Mouse (Mus musculus) adrenal gland, adult 18-20 months (tissue): ENCODE results near the gene Prm2. TPM values are rescaled to one million over a fixed set of nuclear protein-coding genes. Genes with fewer than 3 reads are reported as not detected.

Experiments
- DNase-seq, 2 experiments: peaks; one replicate each; pipeline ENCODE4 v3.0.0; 2021 to 2022; ENCODE audit warnings: low spot score in 2 of 2
- total RNA-seq, 2 experiments: library from RNA; stranded (reverse); gene quantifications; 1 replicate in 1 of 2; 2 replicates in 1 of 2; pipeline ENCODE4 v1.2.3; 2021

The Prm2 gene
- total RNA-seq, 2 experiments from 2014 or later, result not detected

DNA sequence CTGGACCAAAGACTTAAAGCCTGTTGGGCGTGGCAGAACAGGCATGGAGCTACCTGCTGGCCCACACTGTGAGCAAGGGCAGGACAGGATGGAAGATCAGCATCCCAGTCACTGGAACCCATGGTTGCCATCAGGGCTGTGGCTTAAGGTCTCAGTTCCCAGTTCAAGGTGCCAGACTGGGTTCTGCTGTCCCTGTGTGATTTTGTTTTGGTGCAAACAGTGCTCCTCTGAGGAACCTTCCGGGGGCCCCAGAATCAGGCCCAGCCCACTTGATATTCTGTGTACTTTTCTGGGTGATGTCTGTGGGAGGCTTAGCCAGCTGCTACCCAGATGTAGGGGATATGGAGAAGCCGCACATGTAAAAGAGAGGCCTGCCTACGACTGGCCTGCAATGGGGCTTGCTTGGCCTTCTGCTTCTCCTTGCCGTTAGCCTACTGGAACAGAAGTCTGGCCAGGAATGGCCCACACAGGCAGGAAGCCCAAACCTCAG is 15.3 kb downstream of the Prm2 start:
- DNase-seq, result no peak

DNA sequence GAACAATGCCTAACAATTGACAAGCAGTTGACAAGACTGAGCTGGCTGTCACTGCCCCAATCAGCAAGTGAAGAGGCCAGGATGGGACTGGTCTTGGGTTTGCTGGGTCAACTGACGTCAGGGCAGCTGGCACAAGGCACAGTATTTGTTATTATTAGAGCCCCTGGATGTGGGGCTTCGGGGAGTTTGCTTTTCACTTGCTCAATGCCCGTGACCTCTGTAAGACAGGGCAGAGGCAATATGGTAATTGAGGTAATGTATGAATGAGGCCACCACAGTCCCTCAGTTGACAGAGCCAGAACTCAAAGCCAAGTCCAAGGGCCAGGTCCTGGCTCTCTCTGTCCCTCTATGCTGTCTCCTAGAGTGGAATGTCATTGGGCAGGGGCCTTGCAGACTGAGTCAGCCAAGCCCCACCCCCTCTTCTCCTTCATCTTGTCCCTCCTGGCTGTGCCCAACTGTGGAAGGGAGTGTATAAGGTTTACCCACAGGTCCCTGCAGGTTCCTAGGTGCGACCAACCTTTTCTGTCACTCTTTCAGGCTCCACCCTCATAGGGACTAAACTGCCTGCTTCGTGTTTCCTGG is 18.3 kb downstream of the Prm2 start:
- DNase-seq, result no peak

DNA sequence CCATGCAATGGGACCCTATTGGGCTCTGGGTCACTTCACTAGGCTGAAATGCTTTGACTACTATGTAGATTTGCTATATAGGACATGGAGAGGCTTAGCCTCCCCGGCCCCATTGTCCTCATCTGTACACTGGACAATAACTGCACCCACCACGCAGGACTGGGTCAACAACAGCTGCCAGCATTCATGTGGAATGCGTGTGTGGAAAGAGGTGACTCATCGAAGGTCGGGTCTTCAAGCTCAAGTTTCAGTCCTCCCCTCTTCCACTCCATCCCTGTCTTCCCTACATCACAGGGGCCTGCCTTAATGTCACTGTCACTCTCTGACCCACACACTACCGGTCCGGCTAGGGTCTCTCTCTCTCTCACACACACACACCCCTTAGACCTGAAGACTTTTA is 19.6 kb downstream of the Prm2 start:
- peak in 1 of 2 experiments; percentile 40 for DNase-seq

DNA sequence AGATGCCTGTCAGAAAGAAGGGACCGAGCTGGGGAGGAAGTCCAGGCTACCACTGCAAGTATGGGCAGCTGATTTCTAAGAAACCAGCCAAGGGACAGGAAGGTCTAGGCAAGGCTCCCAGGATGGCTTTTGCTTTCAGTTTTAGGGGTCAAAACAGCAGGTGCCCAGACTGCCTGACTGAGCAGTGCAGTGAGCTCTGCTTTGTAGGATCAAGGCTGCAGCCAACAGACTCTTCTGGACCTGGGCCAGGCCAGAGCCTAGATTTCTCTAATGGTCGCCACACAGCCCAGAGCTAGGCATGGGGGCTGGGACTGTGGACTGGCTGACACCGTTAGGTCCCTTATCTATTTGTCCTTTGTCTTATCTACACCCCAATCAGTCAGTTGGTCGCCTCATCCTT is 21.2 kb downstream of the Prm2 start:
- no peak for DNase-seq

DNA sequence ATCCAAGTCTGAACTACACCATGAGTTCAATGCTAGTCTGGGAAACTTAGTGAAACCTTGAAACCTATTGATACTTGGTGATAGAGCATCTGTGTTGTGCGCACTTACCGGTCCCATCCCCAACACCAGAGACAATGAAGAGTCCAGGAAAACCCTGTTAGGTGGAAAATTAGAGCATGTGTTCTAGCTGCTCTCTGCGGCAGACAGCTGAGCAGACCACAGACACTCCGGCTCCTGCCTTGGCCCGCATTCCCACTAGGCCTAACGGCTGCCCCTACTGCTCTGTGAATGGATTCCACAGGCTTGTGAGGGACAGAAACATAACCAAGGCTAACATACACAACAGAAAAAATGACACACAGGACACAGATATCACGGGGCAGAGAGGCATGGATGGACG is 22.4 kb downstream of the Prm2 start:
- no peak for DNase-seq

DNA sequence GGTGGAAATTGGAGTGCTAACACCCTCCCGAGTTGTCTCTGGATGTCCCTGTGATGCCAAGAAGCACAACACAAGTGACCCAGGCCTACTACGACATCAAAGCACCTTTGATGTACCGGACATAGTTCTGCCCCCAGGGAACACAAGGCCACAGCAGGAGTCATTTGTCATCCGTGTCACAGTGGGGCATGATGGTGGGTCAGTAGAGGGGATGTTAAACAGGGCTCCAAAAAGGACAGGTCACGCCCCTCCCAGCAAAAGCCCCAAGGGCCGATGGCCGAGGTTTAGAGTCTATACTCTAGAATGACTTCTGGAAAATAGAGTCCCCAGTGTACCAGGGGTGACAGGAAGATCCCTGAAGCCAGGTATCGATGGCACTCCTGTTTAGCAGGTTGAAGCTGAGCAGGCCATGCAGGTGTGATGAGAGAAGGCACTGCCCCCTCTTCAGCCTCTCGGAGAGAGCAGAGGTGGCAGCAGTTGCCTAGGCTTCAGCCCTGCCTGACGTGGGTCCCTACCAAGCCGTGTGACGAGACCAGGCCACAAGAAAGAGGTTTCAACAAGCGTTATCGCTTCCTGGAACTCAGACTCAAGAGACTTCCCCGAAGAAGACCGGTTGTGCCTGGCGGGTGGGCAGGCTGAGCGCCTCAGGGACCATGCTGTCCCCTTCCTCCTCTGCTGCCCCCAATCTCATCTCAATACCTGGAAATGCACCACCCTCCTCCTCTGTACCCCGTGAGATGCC is 24.0 kb downstream of the Prm2 start:
- no peak for DNase-seq

DNA sequence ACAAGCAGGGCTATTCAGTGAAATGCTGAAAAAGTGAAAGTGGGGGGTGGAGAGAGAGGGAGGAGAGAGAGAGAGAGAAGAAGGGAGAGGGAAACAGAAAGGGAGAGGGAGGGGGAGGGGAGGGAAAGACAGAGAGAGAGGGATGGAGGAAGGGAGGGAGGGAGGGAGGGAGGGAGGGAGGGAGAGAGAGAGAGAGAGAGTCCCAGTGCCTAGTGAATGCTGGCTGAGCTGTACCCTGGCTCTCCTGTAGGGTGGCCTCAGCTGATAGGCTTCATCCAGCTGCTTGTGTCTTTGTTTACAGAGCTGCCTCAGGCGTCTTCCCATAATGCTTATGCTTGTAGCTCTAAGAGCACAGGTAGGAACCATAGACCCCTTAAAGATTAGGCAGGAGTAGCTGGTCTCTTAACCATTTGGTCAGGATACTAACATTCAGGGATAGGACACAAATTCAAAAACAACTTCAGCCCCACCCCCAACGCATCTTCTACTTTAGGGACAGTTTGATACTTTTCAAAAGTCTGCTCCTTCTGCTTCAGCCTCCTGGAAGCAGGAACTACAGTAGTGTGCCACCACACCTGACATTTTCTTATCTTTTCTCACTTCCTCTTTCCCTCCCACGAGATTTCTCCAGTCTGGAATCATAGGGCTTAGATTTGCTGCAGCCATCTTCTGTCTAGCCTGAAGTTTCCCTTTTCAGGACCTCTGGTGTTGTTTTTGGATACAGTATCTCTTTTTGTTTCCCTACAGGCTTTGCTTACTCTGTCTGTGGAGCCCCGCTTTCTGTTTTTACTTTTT is 25.2 kb downstream of the Prm2 start:
- no peak for DNase-seq

DNA sequence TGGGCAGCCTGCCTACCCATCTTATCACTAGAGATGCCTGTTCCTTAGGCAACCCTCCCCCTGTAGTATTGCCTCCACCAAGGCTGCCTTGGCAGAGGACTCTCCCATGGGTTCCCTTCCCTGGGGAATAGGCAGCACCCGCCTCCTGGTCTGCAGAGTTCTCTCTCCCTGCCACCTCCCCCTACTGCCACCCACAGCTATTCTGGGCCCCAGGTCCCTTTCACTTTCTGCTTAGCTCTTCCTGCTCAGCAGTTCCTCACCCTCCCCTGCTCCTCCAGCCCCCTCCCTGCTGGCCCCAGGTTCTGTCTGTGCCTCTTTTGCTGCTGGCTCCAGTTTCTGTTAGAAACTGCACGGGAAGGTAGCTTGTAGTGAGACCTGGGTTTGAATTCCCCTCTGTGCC is 26.3 kb downstream of the Prm2 start:
- DNase-seq, result no peak

DNA sequence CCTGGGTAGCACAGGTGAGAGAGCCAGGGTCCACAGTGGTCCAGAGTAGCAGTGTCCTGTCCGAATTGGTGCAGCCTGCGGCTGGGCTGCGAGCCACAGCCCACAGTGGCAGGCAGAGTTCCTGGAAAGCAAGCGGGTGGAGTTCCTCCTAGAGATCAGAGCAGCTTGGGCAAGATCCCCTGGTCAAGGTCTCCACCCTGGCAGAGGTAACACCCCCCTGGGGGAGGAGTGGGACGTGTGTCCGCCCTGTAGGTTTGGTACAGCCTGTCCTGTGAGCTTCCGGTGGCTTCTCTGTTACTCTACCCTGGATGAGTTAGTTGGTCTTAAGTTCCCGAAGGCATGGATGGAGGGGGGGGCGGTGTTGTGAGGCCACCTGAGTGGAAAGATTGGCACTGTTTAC is 27.1 kb downstream of the Prm2 start:
- no peak for DNase-seq

DNA sequence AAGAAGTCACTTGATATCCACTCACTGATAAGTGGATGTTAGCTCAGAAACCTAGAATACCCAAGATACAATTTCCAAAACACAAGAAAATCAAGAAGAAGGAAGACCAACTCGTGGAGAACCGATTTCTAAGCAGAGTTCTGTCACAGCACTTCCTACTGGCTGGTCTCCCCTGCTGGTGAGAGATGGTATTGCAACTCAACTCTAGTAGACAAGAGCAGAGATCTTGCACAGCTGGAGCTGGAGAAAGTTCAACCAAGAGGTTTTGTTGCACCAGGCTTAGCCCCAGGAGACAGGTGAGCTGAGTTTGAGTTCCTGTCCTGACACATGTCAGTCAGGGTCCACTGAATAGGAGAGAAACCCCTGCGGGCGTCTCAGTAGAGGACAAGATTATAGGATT is 28.8 kb downstream of the Prm2 start:
- DNase-seq, result peak; percentile 67 to 76

DNA sequence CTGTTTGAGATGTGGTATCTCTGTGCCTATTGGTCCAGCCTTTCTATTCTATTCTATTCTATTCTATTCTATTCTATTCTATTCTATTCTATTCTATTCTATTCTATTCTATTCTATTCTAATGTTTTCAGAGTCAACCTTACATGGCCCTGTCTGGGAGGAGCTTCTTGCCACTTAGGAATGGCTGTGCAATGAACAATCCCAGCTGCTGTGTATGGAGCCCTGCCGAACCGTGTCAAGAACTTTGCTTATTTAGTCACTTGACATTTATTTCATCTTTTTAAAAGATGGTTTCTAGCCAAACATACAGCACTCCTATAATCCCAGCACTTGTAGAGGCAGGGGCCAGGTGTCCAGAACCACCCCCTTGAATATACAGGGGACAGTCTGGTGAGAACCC is 31.6 kb downstream of the Prm2 start:
- no peak for DNase-seq

DNA sequence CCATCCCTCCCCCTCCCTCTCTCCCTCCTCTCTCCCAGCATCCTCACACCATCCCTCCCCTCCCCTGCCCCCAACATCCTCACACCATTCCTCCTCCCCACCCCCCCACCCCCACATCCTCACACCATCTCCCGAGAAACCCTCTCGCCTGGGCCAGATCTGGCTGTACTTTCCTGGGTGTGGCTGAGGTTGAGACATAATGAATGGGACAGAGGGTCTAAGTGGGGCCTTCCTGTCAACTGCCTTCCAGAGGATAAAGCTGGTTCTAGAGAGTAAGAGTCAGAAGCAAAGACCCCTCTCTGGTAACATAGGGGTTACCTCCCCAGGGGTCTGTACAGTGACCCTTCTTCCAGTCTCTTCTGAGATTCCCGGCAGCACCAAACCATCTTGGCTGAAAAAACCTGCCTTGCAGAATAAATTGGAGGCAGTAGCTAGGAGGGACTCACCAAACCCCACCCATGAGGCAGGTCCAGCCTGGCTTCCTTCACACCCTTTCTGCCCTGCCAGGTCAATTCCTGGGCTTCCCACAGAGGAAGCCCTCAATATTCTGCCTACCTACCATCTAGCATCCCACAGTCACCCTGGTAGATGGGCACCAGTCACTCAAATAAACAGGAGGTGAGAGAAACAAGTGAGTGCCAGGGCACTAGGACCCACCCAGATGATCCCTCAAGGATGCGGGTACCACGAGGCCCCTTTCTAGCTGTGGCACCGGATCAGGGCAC is 32.2 kb downstream of the Prm2 start:
- DNase-seq, result no peak

DNA sequence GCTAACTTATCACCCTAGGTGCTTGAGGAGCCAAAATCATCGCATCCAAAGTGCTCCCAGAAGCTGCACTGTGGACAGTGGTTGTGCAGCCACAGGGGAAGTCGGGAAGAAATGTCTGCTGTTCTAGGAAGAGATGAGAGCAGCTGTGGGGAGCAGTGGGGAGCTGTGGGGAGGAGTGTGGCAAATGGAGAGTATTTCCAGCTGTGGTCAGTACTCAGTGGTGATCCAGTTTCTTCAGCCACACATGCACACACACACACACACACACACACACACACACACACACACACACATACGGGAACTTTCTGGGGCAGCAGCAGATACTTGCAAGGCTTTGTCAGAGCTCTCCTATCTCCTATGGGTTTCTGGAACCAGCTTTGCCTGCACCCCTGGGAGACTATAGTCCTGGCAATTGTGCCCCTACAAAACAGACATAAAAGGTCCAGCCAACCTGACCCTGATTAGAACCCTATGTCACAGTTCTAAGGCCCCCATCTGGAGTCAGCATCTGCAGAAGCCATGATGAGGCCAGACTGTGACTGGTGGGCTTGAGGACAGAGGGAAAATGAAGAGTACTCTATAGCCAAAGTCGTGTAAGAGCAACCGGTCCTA is 33.3 kb downstream of the Prm2 start:
- no peak for DNase-seq

DNA sequence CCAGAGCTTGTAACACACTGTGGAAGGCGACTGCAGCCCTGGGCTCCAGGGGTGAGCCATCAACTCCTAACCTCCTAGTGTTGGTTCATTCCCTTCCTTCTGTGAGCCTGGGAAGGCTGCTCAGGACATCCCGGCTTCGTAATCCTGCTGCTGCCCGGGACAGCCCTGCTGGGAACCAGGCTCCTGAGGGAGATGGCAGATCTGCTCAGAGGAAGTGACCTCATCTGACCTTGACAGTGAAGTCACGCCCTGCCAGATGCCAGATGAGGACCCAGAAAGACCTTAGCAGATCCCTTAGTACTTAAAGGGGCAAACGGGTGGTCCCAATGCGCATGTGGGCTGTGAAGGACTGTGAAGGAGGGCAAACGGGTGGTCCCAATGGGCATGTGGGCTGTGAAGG is 34.8 kb downstream of the Prm2 start:
- DNase-seq, result no peak

DNA sequence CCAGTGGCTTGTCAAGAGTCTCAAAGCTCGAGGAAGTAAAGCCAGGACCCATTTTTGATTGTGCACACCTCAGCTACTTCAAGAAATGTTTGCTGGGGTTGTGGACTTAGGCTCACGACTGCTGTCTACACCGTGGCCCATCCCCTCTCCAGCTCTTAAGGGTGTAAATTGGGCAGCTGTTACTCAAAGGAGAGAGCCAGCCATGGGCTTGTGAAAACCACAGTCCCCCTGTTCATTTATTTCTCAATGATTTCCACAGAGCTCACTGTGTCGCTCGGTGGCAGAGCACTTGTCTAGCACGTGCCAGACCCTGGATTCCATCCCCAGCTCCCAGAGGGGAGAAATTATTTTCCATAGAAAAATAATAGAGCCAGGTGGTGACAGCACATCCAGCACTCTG is 39.8 kb downstream of the Prm2 start:
- DNase-seq, result no peak

DNA sequence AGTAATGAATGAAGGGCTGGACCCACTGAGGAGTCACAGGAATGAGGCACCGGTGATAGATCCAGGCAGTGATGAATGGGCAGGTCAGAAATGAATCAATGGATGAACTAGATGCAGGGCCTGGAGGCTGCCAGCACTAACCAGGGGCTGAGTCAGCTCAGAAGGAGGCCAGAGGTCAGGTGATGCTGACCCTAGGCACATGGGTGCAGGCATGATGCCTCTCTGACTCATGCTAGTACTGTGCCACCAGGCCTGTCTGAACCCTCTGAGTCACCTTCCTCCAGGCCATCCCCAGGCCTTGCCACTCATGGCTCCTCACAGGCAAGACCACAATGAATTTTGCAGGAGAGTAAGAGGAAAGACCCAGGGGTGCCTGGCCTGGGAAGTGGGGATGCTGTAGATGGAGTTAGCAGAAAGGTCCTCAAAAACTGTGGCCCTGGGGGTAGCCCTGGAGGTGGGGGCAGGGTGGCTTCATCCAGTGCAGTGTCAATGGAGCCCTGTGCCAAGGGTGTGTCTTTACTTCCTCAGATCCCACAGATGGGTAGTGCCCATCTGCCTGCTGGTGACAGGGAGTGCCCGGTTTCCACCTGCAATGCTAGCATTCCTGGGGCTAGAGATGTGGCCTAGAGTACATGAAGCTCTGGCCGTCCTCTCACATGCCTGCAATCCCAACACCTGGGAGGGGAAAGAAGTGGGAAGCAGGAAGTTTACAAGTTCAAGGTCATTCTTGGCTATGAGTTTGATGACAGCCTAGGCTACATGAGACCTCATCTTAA is 41.2 kb downstream of the Prm2 start:
- DNase-seq, result peak; percentile 44 to 66

DNA sequence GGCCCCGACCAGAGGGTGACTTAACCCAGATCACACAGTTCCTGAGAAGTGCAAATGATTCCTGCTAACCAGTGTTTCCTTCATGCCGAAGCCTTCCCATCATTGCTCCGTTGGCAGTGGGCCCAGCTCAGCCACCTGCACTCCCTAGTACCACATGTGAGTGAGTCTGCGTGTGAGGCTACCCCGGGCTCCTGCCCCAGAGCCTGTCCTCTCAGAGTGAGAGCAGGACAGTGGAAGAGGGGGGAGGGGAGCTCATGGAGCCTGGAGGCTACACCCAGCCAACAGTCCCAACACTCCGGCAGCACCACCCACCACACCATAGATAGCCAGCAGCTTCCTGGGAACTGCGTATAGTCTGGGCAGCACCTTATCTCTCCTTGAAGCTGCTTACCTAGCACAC is 46.1 kb downstream of the Prm2 start:
- no peak for DNase-seq

DNA sequence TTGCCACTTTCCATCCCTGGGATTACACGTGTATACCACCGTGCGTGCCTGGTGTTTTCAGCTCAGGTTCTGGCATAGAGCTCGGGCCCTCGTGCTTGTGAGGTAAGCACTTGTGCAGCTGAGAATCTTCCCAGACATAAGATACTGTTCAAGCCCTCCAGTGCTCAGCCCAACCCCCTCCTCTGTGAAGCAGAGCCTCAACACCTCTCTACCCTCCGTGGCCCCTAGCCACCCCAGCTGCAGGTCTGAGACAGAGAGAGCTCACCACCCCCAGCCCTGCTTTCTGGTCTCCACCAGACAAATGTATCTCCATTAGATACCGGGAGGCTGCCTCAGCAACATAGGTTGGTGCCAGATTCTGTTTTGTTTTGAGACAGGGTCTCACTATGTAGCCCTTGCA is 46.7 kb downstream of the Prm2 start:
- DNase-seq, result no peak
